Mouse (Mus musculus) hindbrain, embryonic 16.5 days (tissue): ENCODE measurements at regions not wholly inside any gene's neighbourhood (a gene's known extent, or its start where the extent isn't known, plus 50 kb on each side); places are given as distances from the start of the nearest gene placed in this dataset.

Experiments
- ATAC-seq: fragments of 200-750 bp; cut with Nextera tagmentation; 2 replicates; pipeline ENCODE4 v1.8.0; 2017; ENCODE audit warnings: moderate TSS enrichment, moderate library complexity
- H3K27ac ChIP-seq: fragments of 300-500 bp; sonication (generic); 2 replicates; pipeline ENCODE4 v1.5.1; 2014; ENCODE audit warnings: low read depth, mild to moderate bottlenecking, control low read depth, low read length, moderate library complexity
- H3K27me3 ChIP-seq: fragments of 300-500 bp; sonication (generic); replicated peaks from 2 replicates; pipeline ENCODE4 v1.6.1; 2014; ENCODE audit warnings: low read length; ENCODE audit not compliant: control insufficient read depth, insufficient read depth
- H3K36me3 ChIP-seq: fragments of 300-500 bp; sonication (generic); 2 replicates; pipeline ENCODE4 v1.6.1; 2014; ENCODE audit warnings: mild to moderate bottlenecking, low read length, moderate library complexity, mixed read lengths; ENCODE audit not compliant: control insufficient read depth, insufficient read depth
- H3K4me1 ChIP-seq: fragments of 300-500 bp; sonication (generic); 2 replicates; pipeline ENCODE4 v1.6.1; 2014; ENCODE audit warnings: low read depth, low read length; ENCODE audit not compliant: control insufficient read depth, insufficient read depth
- H3K4me2 ChIP-seq: fragments of 300-500 bp; sonication (generic); 2 replicates; pipeline ENCODE4 v1.6.1; 2014; ENCODE audit warnings: mild to moderate bottlenecking, low read length, control low read depth, moderate library complexity
- H3K4me3 ChIP-seq: fragments of 300-500 bp; sonication (generic); 2 replicates; pipeline ENCODE4 v1.5.1; 2014; ENCODE audit warnings: mild to moderate bottlenecking, low read length, control low read depth, moderate library complexity
- H3K9ac ChIP-seq: fragments of 300-500 bp; sonication (generic); 2 replicates; pipeline ENCODE4 v1.6.1; 2014; ENCODE audit warnings: low read depth, mild to moderate bottlenecking, control low read depth, low read length, moderate library complexity
- H3K9me3 ChIP-seq: fragments of 300-500 bp; sonication (generic); 2 replicates; pipeline ENCODE4 v1.6.1; 2014; ENCODE audit warnings: mild to moderate bottlenecking, low read length, moderate library complexity; ENCODE audit not compliant: control insufficient read depth
- WGBS: fragments of 180-500 bp; shearing (Covaris S2); extraction: QIAGEN DNeasy Blood & Tissue Kit; methylation state at CpG from one replicate; pipeline ENCODE4 v1.1.7; 2014; 5-methylcytosine and 5-hydroxymethylcytosine counted together

DNA sequence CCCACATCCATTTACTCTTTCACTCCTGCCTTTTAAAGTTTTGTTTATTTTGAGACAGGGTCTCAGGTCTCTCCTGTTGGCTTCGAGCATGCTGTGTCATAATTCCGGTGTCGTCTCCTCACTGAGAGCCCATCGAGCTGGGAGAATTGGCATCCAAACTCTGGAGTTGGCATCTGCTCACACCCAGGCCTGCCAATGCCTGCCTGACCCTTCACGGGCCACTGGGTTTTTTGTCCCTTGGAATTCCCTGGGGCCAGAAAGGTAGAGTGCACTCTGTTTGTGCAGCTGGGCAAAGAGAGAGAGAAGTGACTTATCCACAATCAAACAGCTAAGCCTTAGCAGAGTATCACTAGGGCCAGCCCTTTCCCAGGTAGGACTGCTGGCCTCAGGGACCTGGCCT is 83.6 kb upstream of the Nectin1 start:
- Histone ChIP-seq H3K4me1 (no peaks in the 10 kb centered on the region; the same call in 1 of the 2 replicates), H3K27ac (no peak overlapping the region), H3K27me3 (no peaks in the 10 kb centered on the region), H3K36me3 (no peaks in the 10 kb centered on the region), H3K4me2 (no peak overlapping the region), H3K9ac (no peak overlapping the region), H3K4me3 (no peak overlapping the region), H3K9me3 (no peaks in the 10 kb centered on the region)
- 60% methylated on average over 5 of the region's 5 CpGs for WGBS
- peak; percentile 30; the same call in 1 of the 2 replicates for ATAC-seq

DNA sequence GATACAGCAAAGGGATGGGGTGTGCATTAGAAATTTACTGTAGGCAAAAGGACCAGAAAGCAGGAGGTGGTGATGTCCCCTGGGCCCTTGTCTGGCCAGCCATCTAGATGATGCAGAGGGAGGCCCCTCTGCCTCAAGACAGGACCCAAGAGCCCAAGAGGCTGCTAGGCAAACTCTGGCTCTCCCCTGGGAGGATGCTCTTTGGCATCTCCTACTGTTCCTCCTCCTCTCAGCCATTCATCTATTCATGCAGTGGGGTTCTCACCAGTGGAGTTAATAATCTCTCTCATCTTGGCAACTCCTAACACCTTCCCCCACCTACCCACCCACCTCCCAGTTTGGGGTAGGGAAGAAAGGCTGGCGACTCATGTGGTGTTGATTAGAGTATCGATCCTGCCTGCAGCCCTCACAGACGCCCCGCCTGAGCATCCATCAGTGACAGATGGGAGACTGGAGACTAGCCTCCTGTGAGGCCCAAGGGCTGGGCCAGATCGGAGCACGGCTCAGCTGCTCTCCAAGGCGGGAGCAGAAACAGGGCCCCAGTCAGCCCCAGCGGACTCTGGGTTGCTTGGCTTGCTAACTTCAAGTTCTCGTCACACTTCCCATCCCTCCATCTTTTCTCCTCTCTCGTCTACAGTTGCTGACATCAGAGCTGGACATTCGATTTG is 82.8 kb upstream of the Nectin1 start:
- Histone ChIP-seq H3K4me2 (no peak overlapping the region), H3K27ac (no peak overlapping the region), H3K4me1 (no peaks in the 10 kb centered on the region; the same call in 1 of the 2 replicates), H3K9me3 (no peaks in the 10 kb centered on the region), H3K27me3 (no peaks in the 10 kb centered on the region), H3K36me3 (no peaks in the 10 kb centered on the region), H3K4me3 (no peak overlapping the region), H3K9ac (no peak overlapping the region)
- 0 out of 2 replicates have a peak, but pooled peaks have one; percentile 24 for ATAC-seq
- WGBS: 31% methylated on average over 11 of the region's 11 CpGs

DNA sequence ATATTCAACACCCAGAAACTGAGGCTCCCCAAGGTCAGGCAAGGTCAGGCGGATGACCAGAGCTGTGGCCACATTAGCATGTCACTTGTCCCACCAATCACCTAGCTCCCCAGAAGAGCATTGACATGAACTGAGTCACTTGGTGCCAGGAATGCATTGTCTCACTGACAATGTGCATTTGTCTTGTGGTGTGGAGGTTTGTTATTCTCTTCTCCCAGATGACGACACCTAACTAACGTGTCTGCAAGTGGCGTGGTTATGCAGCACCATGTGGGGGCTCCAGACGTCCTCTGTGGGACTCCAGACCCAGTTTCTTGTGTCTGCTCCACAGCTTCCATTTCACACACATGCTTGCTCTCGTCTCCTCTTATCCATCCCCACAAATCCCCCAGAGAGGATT is 82.1 kb upstream of the Nectin1 start:
- no peaks in the 10 kb centered on the region for H3K27me3 ChIP-seq
- no peak overlapping the region for H3K9ac ChIP-seq
- H3K36me3 ChIP-seq: no peaks in the 10 kb centered on the region
- H3K4me3 ChIP-seq: no peak overlapping the region
- no peaks in the 10 kb centered on the region; the same call in 1 of the 2 replicates for H3K4me1 ChIP-seq
- ATAC-seq: no peak
- WGBS: 52% methylated on average over 6 of the region's 6 CpGs
- H3K27ac ChIP-seq: no peak overlapping the region
- H3K9me3 ChIP-seq: no peaks in the 10 kb centered on the region
- no peak overlapping the region for H3K4me2 ChIP-seq

DNA sequence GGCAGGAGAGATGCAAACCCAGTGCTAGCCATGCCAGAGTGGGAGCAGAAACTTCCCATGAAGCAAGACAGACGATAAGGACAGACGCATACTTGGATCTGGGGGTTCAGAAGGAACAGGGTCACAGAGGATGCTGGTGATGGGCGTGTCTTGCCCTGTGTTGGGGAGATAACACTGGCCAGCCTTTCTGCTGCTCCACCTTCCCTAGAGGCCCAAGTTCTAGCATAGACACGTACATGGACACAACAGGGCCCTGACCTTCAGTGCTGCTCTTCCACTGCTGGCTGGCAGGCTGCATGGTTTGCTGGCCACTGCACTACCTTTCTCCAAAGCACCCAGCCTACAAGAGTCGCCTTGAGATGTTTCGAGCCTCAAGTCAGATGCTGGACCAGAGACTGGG is 76.4 kb upstream of the Nectin1 start:
- H3K4me3 ChIP-seq: no peak overlapping the region
- no peak overlapping the region for H3K9ac ChIP-seq
- ATAC-seq: no peak
- H3K4me1 ChIP-seq: peaks cover 2% of the 10 kb centered on the region; the same call in 1 of the 2 replicates
- H3K36me3 ChIP-seq: no peaks in the 10 kb centered on the region
- no peak overlapping the region for H3K4me2 ChIP-seq
- no peak overlapping the region for H3K27ac ChIP-seq
- no peaks in the 10 kb centered on the region for H3K27me3 ChIP-seq
- no peaks in the 10 kb centered on the region for H3K9me3 ChIP-seq
- WGBS: 92% methylated on average over 6 of the region's 6 CpGs

DNA sequence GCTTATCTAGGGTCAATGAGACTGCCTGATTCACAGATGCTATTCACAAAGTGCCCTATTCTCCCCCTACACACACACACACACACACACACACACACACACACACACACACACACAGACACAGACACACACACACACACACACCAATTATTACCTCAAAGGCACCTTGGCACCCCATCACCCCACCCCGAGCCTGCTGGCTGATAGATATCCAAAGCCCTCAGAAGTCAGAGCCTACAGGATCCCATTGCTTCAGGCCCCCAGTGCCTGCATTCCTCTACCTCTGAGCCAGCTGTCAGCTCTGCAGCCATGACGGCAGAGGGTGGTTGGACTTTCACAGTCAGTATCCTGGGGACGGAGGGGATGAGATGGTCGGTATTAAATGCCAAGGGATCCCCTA is 75.8 kb upstream of the Nectin1 start:
- no peak for ATAC-seq
- Histone ChIP-seq H3K36me3 (no peaks in the 10 kb centered on the region), H3K4me2 (no peak overlapping the region), H3K9me3 (no peaks in the 10 kb centered on the region), H3K27ac (no peak overlapping the region), H3K9ac (no peak overlapping the region), H3K4me3 (no peak overlapping the region), H3K4me1 (peaks cover 2% of the 10 kb centered on the region; the same call in 1 of the 2 replicates), H3K27me3 (no peaks in the 10 kb centered on the region)
- WGBS: 70% methylated on average over 4 of the region's 4 CpGs

DNA sequence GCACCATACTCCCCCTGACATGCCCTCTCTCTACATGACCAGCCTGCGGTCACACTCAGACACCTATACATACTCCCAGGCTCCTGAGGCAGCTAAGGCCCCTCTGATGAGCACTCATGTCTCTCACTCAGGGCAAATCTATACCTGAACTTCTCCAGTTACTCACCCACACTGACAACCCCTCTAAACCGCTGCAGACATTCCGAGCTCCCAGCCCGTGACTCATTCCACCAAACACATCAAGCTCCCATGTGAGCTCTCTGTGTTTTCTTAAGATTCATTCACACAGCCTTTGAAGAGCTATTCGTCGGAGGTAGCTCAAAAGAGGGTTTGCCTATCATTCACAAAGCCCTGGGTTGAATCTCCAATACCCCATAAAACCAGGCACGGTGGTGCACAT is 75.1 kb upstream of the Nectin1 start:
- Histone ChIP-seq H3K9me3 (no peaks in the 10 kb centered on the region), H3K4me3 (no peak overlapping the region), H3K27me3 (no peaks in the 10 kb centered on the region), H3K4me2 (no peak overlapping the region), H3K9ac (no peak overlapping the region), H3K27ac (no peak overlapping the region), H3K4me1 (peaks cover 2% of the 10 kb centered on the region; the same call in 1 of the 2 replicates), H3K36me3 (no peaks in the 10 kb centered on the region)
- 76% methylated on average over 7 of the region's 7 CpGs for WGBS
- ATAC-seq: no peak

DNA sequence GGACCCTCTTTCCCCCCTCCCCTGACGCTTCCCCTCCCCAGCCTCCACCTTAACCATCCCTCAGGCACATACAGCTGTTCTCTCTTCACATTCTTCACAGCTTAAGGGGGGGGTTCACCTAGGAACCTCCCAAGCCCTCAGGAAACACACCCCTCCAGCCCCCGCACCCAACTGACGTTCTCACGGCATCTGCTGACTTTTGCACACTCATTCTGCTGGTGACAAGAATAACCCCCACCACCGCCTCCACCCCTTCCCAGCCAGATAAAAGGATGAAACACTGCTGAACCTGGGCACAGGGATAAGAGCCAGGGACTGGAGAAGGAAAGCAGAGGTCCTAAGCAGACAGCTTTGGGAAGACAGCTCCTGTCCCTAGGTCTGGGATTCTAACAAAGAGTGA is 73.2 kb upstream of the Nectin1 start:
- Histone ChIP-seq H3K9me3 (no peaks in the 10 kb centered on the region), H3K27me3 (no peaks in the 10 kb centered on the region), H3K9ac (no peak overlapping the region), H3K4me2 (no peak overlapping the region), H3K4me3 (no peak overlapping the region), H3K36me3 (no peaks in the 10 kb centered on the region), H3K4me1 (peaks cover 2% of the 10 kb centered on the region; the same call in 1 of the 2 replicates), H3K27ac (no peak overlapping the region)
- no peak for ATAC-seq
- 77% methylated on average over 5 of the region's 5 CpGs for WGBS

DNA sequence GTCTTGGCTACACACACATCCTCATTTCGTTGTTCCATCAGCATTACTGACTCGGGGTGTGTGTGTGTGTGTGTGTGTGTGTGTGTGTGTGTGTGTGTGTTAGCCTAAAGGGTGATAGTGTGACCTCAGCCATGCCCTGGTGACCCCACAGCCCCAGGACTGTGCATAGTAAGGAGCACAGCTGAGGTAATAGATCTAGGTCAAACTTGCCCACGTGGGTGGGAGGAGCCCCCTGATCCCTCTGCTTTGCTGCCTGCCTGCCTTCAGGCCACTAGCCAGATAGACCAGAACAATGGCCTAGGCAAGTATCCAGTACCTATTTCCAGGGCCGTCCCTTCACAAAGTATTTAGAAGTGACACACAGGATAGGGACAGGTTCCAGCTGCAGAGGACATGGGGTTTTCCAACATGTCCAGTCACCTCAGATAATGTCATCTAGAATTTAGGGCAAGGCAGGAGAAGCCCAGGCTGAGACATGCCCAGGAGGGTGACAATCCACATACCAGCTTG is 70.6 kb upstream of the Nectin1 start:
- WGBS: 63% methylated on average over 4 of the region's 4 CpGs
- Histone ChIP-seq H3K4me2 (no peak overlapping the region), H3K27me3 (0 out of 2 replicates have a peak, but pooled peaks cover 4% of the 10 kb centered on the region), H3K27ac (no peak overlapping the region), H3K9me3 (no peaks in the 10 kb centered on the region), H3K4me1 (peaks cover 2% of the 10 kb centered on the region; the same call in 1 of the 2 replicates), H3K9ac (no peak overlapping the region), H3K36me3 (no peaks in the 10 kb centered on the region), H3K4me3 (no peak overlapping the region)
- ATAC-seq: no peak

DNA sequence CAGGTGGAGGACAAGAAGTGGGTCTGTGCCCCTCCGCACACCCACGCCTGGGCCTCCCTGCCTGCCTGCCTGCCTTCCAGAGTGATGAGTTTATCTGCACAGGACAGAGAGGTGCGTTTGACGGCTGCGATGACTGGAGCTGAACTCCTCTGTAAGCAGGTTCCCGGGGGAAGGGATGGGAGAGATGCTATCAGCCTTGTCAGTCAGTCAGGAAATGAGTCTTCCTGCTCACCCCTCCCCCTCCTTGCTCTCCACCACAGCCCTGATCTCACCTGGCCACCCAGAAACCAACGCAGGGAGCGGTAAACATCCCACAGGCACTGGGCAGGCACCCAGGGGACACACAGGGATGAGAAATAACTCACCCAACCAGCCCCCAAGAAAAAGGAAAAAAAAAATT is 69.5 kb upstream of the Nectin1 start:
- H3K27ac ChIP-seq: no peak overlapping the region
- H3K36me3 ChIP-seq: no peaks in the 10 kb centered on the region
- 42% methylated on average over 8 of the region's 8 CpGs for WGBS
- no peaks in the 10 kb centered on the region for H3K9me3 ChIP-seq
- peak; percentile 50; the same call in 1 of the 2 replicates for ATAC-seq
- no peaks in the 10 kb centered on the region; the same call in 1 of the 2 replicates for H3K4me1 ChIP-seq
- H3K4me2 ChIP-seq: no peak overlapping the region
- H3K4me3 ChIP-seq: no peak overlapping the region
- 0 out of 2 replicates have a peak, but pooled peaks cover 4% of the 10 kb centered on the region for H3K27me3 ChIP-seq
- H3K9ac ChIP-seq: no peak overlapping the region
